Mouse (Mus musculus): ENCODE results near the gene Tomm40l.

DNA sequence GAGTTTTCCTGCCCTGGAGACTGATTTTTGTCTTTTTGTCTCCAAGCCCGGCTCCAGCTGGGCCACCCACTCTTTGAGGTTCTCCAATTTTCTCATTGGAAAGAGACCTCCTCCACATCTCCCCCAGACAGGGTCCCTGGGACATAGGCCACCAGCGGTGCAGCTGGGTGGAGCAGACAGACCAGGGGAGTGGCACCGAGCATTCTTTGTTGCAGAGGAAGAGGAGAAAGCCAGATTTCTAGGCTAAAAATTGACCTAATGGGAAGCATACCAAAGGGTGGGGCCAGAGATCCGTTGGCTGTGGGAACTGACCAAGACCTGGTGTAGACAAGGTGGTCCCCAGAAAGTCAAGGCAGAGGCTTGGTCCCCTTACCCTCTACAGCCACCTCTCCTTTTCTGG is 25.6 kb upstream of the Tomm40l start:
- TF ChIP-seq CTCF (IDR thresholded peaks at IDR 0.05; ENCODE audit: low read depth) (no peak), EP300 (IDR thresholded peaks at IDR 0.05; ENCODE audit: low read depth) (no peak)

Measured in liver, postnatal 0 days (tissue).